Mouse (Mus musculus) limb, embryonic 12.5 days (tissue): ENCODE data around the gene Prickle4. TPM values are rescaled to one million over a fixed set of nuclear protein-coding genes. Genes with fewer than 3 reads are reported as not detected.

Experiments used
- ATAC-seq: fragments of 200-750 bp; cut with Nextera tagmentation; 2 replicates; pipeline ENCODE4 v1.8.0; 2017; ENCODE audit warnings: low read depth, moderate TSS enrichment; ENCODE audit not compliant: insufficient number of reproducible peaks, insufficient read depth, low FRiP score, low TSS enrichment
- H3K27ac ChIP-seq: fragments of 300-500 bp; sonication (generic); 2 replicates; pipeline ENCODE4 v1.5.1; 2016; ENCODE audit warnings: mild to moderate bottlenecking, moderate library complexity
- H3K27me3 ChIP-seq: fragments of 300-500 bp; sonication (generic); 2 replicates; pipeline ENCODE4 v1.6.1; 2016; ENCODE audit warnings: mild to moderate bottlenecking, moderate library complexity
- H3K36me3 ChIP-seq: fragments of 300-500 bp; sonication (generic); 2 replicates; pipeline ENCODE4 v1.6.1; 2016; ENCODE audit warnings: mild to moderate bottlenecking, moderate library complexity
- H3K4me1 ChIP-seq: fragments of 300-500 bp; sonication (generic); replicated peaks from 2 replicates; pipeline ENCODE4 v1.6.1; 2016
- H3K4me2 ChIP-seq: fragments of 300-500 bp; sonication (generic); 2 replicates; pipeline ENCODE4 v1.6.1; 2016; ENCODE audit warnings: mild to moderate bottlenecking, moderate library complexity
- H3K4me3 ChIP-seq: fragments of 300-500 bp; sonication (generic); replicated peaks from 2 replicates; pipeline ENCODE4 v1.5.1; 2016; ENCODE audit warnings: mild to moderate bottlenecking
- H3K9ac ChIP-seq: fragments of 300-500 bp; sonication (generic); replicated peaks from 2 replicates; pipeline ENCODE4 v1.6.1; 2016; ENCODE audit warnings: mild to moderate bottlenecking, moderate library complexity
- H3K9me3 ChIP-seq: fragments of 300-500 bp; sonication (generic); 2 replicates; pipeline ENCODE4 v1.6.1; 2016; ENCODE audit warnings: mild to moderate bottlenecking, moderate library complexity
- WGBS: fragments of 180-500 bp; shearing (Covaris S2); methylation state at CpG from one replicate; pipeline ENCODE4 v1.1.7; 2016; 5-methylcytosine and 5-hydroxymethylcytosine counted together
- polyA plus RNA-seq: library from polyadenylated mRNA; unstranded; fragments of >200 nt; fragmentation: Nextera tagmentation; extraction: Ambion mirVana; gene quantifications from 2 replicates; pipeline ENCODE4 v1.2.1, GENCODE M21; 2016

Gene Prickle4
- polyA plus RNA-seq, 1 experiment from 2014 or later = not detected

DNA sequence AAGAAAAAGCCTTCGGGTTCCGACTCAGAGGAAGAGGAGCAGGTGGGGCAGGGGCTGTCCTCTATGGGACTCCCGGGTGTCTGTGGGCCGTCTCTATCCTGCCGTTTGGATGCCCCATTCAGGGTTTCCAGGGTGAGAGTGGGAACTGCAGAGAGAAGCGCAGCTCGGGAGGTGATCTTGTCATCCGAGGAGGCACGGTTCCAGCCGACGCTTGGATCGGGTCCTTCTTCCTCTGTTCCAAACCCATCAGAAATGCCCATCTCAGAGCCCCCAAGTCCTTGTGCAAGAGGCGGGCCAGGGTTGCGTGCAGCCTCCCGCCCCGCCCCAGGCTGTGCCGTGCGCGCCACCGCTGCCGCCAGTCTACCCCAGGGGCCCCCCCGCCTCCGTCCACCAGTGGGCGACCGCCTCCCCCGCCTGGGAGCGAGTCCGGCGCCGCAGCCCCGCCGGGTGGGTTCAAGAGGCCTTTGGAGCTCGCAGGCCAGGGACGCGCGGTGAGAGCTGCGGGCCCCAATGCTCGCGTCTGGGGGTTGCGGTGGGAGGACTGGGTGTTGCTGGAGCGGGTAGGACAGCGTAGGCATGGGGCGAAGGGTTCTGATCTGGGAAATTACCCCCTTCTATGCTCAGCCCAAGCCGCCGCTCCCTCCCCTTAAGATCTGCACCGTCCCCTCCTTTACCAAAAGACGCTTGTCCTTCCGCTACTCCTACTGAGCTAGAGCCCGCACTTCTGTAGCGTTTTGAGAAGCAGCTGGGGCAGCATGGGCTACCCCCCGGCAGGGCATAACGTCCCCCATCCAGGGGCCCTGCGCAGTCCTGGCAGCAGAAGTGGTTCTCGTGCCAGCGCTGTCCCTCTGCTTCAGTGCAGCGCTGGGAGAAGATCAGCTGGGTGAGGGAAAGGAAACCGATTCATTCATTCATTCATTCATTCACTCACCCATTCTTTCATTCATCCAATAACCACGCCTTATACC lies 5.6 kb downstream of the Prickle4 start, which contains the start of gene Frs3:
Frs3 (plus strand) TSS at position 423 of the 968 bp plus-strand sequence.
- H3K4me1 ChIP-seq = peaks cover 23% of the 10 kb centered on the region
- H3K4me2 ChIP-seq = peak within 1 kb of the TSS; percentile 95
- H3K4me3 ChIP-seq = peak within 1 kb of the TSS; percentile 87
- peak; percentile 69 for ATAC-seq
- H3K27me3 ChIP-seq = peaks cover 23% of the 10 kb centered on the region; the same call in 1 of the 2 replicates
- H3K36me3 ChIP-seq = peaks cover 25% of the 10 kb centered on the region
- H3K9me3 ChIP-seq = no peaks in the 10 kb centered on the region
- H3K9ac ChIP-seq = peak within 1 kb of the TSS; percentile 80
- WGBS = 1% methylated on average over 57 of the region's 58 CpGs
- H3K27ac ChIP-seq = peak within 1 kb of the TSS; percentile 77

DNA sequence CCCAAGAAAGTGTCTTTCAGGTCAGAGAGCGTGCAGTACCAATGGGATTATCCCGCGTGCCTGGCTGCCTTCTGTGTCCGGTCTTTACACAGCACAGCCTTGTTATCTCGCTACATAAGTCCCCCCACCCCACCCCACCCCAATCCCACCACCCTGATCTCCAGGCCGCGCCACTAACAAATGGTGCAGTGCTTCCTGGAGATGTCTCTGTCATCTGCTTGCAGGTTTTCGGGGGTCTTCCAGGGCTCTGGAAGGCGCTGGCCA lies 6.3 kb downstream of the Prickle4 start, which contains the start of gene Tomm6:
Tomm6 (minus strand) TSS at position 43 of the 264 bp plus-strand sequence.
- H3K9ac ChIP-seq = peak within 1 kb of the TSS; percentile 80
- peaks cover 31% of the 10 kb centered on the region for H3K36me3 ChIP-seq
- H3K9me3 ChIP-seq = no peaks in the 10 kb centered on the region
- no peak; the same call in 1 of the 2 replicates for ATAC-seq
- peak within 1 kb of the TSS; percentile 95 for H3K4me2 ChIP-seq
- peak within 1 kb of the TSS; percentile 77 for H3K27ac ChIP-seq
- WGBS = under 1% methylated on average over 9 of the region's 9 CpGs
- H3K4me3 ChIP-seq = peak within 1 kb of the TSS; percentile 87
- H3K27me3 ChIP-seq = peaks cover 19% of the 10 kb centered on the region; the same call in 1 of the 2 replicates
- H3K4me1 ChIP-seq = peaks cover 20% of the 10 kb centered on the region

- peak overlapping the region; percentile 87 for H3K4me3 ChIP-seq
- H3K4me2 ChIP-seq = peak overlapping the region; percentile 95
- H3K27me3 ChIP-seq = peaks cover 15% of the 10 kb centered on the region; the same call in 1 of the 2 replicates
- no peaks in the 10 kb centered on the region for H3K9me3 ChIP-seq
- peak; percentile 76 for ATAC-seq
- peaks cover 37% of the 10 kb centered on the region for H3K36me3 ChIP-seq
- peaks cover 20% of the 10 kb centered on the region for H3K4me1 ChIP-seq
- H3K27ac ChIP-seq = peak overlapping the region; percentile 77
- under 1% methylated on average over 70 of the region's 70 CpGs for WGBS
- H3K9ac ChIP-seq = peak overlapping the region; percentile 80
These were observed 6.9 kb downstream of the Prickle4 start for GRCm38 (mm10) chr17:47687409-47688343.

DNA sequence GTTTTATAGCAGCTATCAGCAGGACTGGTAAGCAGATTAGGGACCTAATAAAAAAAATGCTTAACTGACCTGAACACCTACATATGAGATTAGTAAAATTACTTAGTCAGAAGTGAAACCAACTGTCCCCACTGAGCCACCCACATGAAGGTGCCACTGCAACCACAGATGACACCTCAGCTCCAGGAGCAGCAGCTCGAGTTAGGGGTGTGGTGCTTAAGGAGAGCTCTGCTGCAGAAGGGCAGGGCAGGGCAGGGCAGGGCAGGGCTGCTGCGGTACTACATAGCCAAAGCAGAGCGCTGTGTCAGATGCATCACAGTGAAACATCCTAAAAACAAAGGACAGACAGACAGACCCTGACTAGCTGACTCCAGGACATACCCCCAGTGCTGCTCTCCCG lies 11.7 kb downstream of the Prickle4 start:
- no peaks in the 10 kb centered on the region for H3K27me3 ChIP-seq
- no peak overlapping the region for H3K4me2 ChIP-seq
- no peak overlapping the region for H3K27ac ChIP-seq
- no peak overlapping the region for H3K9ac ChIP-seq
- H3K4me3 ChIP-seq = no peak overlapping the region
- H3K36me3 ChIP-seq = peaks cover 78% of the 10 kb centered on the region
- ATAC-seq = no peak
- 69% methylated on average over 4 of the region's 4 CpGs for WGBS
- H3K4me1 ChIP-seq = peaks cover 8% of the 10 kb centered on the region
- no peaks in the 10 kb centered on the region for H3K9me3 ChIP-seq

- Histone ChIP-seq H3K27me3 (no peaks in the 10 kb centered on the region), H3K4me1 (peaks cover 3% of the 10 kb centered on the region; the same call in 1 of the 2 replicates), H3K4me3 (no peak overlapping the region), H3K36me3 (peaks cover 60% of the 10 kb centered on the region), H3K9ac (no peak overlapping the region), H3K9me3 (no peaks in the 10 kb centered on the region), H3K4me2 (no peak overlapping the region), H3K27ac (no peak overlapping the region)
- WGBS = 79% methylated on average over 5 of the region's 5 CpGs
- ATAC-seq = no peak
These were observed 15.8 kb downstream of the Prickle4 start for GRCm38 (mm10) chr17:47678702-47679101.

DNA sequence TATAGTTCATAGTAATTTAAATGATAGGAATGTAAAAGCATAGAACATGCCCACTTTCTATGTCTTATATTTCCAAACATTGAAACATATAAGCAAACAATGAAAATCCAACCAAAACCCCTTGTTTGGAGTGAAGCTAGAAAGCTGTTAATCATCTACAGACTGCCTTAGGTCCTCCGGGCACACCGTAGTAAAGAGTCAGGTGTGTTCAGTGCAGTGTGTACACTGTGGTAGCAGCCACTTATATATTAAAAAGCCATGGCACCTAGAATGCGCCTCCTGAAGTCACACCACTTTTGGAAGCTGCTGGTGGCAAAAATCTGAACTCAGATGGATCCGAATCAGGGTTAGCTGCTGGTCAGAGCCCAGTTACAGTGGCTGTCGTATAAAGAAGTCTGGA lies 16.3 kb downstream of the Prickle4 start:
- peaks cover 6% of the 10 kb centered on the region for H3K4me1 ChIP-seq
- H3K36me3 ChIP-seq = peaks cover 59% of the 10 kb centered on the region
- H3K4me2 ChIP-seq = no peak overlapping the region
- no peak for ATAC-seq
- no peak overlapping the region for H3K9ac ChIP-seq
- H3K9me3 ChIP-seq = no peaks in the 10 kb centered on the region
- no peak overlapping the region for H3K4me3 ChIP-seq
- peaks cover 4% of the 10 kb centered on the region for H3K27me3 ChIP-seq
- H3K27ac ChIP-seq = no peak overlapping the region
- WGBS = 90% methylated on average over 5 of the region's 5 CpGs

- H3K4me2 ChIP-seq = no peak overlapping the region
- no peak overlapping the region for H3K9ac ChIP-seq
- peaks cover 19% of the 10 kb centered on the region for H3K4me1 ChIP-seq
- H3K27me3 ChIP-seq = peaks cover 17% of the 10 kb centered on the region
- H3K4me3 ChIP-seq = no peak overlapping the region
- WGBS = 21% methylated on average over 9 of the region's 9 CpGs
- no peak overlapping the region for H3K27ac ChIP-seq
- peaks cover 48% of the 10 kb centered on the region for H3K36me3 ChIP-seq
- no peak for ATAC-seq
- no peaks in the 10 kb centered on the region for H3K9me3 ChIP-seq
These were observed 18.0 kb downstream of the Prickle4 start for GRCm38 (mm10) chr17:47676581-47676980.

- peak; percentile 63; the same call in 1 of the 2 replicates for ATAC-seq
- H3K4me2 ChIP-seq = peak overlapping the region; percentile 89
- peak overlapping the region; percentile 44 for H3K4me3 ChIP-seq
- WGBS = 3% methylated on average over 68 of the region's 68 CpGs
- H3K27me3 ChIP-seq = peaks cover 30% of the 10 kb centered on the region
- H3K27ac ChIP-seq = no peak overlapping the region
- H3K4me1 ChIP-seq = peaks cover 19% of the 10 kb centered on the region
- H3K9ac ChIP-seq = peak overlapping the region; percentile 59
- H3K9me3 ChIP-seq = no peaks in the 10 kb centered on the region
- peaks cover 18% of the 10 kb centered on the region for H3K36me3 ChIP-seq
These were observed 22.0 kb downstream of the Prickle4 start for GRCm38 (mm10) chr17:47672311-47673111.

DNA sequence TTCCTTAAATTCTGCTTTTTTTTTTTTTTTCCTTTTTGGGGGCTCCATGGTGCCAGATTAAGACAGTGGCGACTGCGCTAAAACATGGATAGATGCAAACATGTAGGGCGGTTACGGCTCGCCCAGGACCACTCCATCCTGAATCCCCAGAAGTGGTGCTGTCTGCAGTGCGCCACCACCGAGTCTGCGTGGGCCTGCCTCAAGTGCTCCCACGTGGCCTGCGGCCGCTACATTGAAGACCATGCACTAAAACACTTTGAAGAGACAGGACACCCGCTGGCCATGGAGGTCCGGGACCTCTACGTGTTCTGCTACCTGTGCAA lies 22.6 kb downstream of the Prickle4 start:
- Histone ChIP-seq H3K4me1 (peaks cover 19% of the 10 kb centered on the region), H3K27me3 (peaks cover 30% of the 10 kb centered on the region), H3K9me3 (no peaks in the 10 kb centered on the region), H3K27ac (no peak overlapping the region), H3K9ac (peak overlapping the region; percentile 59), H3K4me3 (peak overlapping the region; percentile 44), H3K36me3 (peaks cover 18% of the 10 kb centered on the region), H3K4me2 (peak overlapping the region; percentile 89)
- WGBS = 9% methylated on average over 14 of the region's 14 CpGs
- 0 out of 2 replicates have a peak, but pooled peaks have one; percentile 19 for ATAC-seq

DNA sequence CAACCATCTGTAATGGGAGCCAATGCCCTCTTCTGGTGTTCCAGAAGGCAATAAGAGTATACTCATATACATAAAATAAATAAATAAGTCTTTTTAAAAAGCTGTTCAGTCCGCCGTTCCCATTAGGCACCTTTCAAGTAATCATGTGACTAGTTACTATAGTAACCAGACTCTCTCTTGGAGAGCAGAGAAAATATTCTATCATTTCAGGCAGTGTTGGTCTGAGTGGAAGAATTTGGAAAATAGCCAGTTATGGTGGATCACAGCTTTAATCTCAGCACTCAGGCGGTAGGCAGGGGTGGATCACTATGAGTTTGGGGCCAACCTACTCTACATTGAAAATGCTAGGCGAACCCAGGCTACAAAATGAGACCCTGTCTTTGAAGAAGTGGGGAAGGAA lies 25.4 kb downstream of the Prickle4 start:
- Histone ChIP-seq H3K36me3 (peaks cover 10% of the 10 kb centered on the region; the same call in 1 of the 2 replicates), H3K4me1 (peaks cover 19% of the 10 kb centered on the region), H3K27me3 (peaks cover 30% of the 10 kb centered on the region), H3K9me3 (no peaks in the 10 kb centered on the region), H3K27ac (no peak overlapping the region), H3K4me3 (no peak overlapping the region), H3K4me2 (no peak overlapping the region), H3K9ac (no peak overlapping the region)
- 83% methylated on average over 4 of the region's 4 CpGs for WGBS
- no peak for ATAC-seq
